Mouse (Mus musculus) induced T-regulatory cell, adult 2 months (primary cell): ENCODE measurements around the gene Tenm4.

Experiments used
- DNase-seq: peaks from one replicate; pipeline ENCODE4 v3.0.0-alpha.2; 2012; ENCODE audit warnings: low read depth

Tenm4 gene

GRCm38 (mm10) chr7:96903088-96903985, 732.3 kb downstream of the Tenm4 start:
- no peak for DNase-seq

- no peak for DNase-seq
Measured at GRCm38 (mm10) chr7:96904442-96904841, 733.4 kb downstream of the Tenm4 start.

GRCm38 (mm10) chr7:96904936-96905335, 733.9 kb downstream of the Tenm4 start:
- no peak for DNase-seq

GRCm38 (mm10) chr7:96905422-96905821, 734.4 kb downstream of the Tenm4 start:
- no peak for DNase-seq

- DNase-seq, result no peak
Measured at GRCm38 (mm10) chr7:96906216-96906615, 735.2 kb downstream of the Tenm4 start.

- no peak for DNase-seq
Measured at GRCm38 (mm10) chr7:96907971-96908680, 737.1 kb downstream of the Tenm4 start.

GRCm38 (mm10) chr7:96909856-96910255, 738.8 kb downstream of the Tenm4 start:
- no peak for DNase-seq

GRCm38 (mm10) chr7:96910310-96910960, 739.4 kb downstream of the Tenm4 start:
- no peak for DNase-seq

GRCm38 (mm10) chr7:96914031-96914430, 743.0 kb downstream of the Tenm4 start:
- peak; percentile 82 for DNase-seq

- DNase-seq, result peak; percentile 77
Measured at GRCm38 (mm10) chr7:96915452-96916105, 744.5 kb downstream of the Tenm4 start.

- peak; percentile 58 for DNase-seq
Measured at GRCm38 (mm10) chr7:96920447-96921095, 749.5 kb downstream of the Tenm4 start.

GRCm38 (mm10) chr7:96922927-96923326, 751.9 kb downstream of the Tenm4 start:
- no peak for DNase-seq

- no peak for DNase-seq
Measured at GRCm38 (mm10) chr7:96943715-96944377, 772.8 kb downstream of the Tenm4 start.

GRCm38 (mm10) chr7:96946501-96946900, 775.5 kb downstream of the Tenm4 start:
- peak; percentile 21 for DNase-seq

- peak; percentile 99 for DNase-seq
Measured at GRCm38 (mm10) chr7:96951281-96952051, 780.4 kb downstream of the Tenm4 start, which contains the start of gene Nars2. TSS of gene Nars2 (plus strand) at chr7:96951505.

GRCm38 (mm10) chr7:96952094-96952493, 781.0 kb downstream of the Tenm4 start:
- DNase-seq, result no peak

GRCm38 (mm10) chr7:96959168-96959567, 788.1 kb downstream of the Tenm4 start:
- DNase-seq, result no peak
